Mouse (Mus musculus) CH12.LX (cell line): ENCODE data around the gene 2510002D24Rik. TPM values are rescaled to one million over a fixed set of nuclear protein-coding genes. Genes with fewer than 3 reads are reported as not detected.

Experiments
- DNase-seq: peaks from one replicate; pipeline ENCODE4 v3.0.0-alpha.2; 2013; ENCODE audit errors: extremely low read depth
- H3K27ac ChIP-seq: 2 replicates; pipeline ENCODE4 v1.5.1; 2012; ENCODE audit warnings: low read depth, mild to moderate bottlenecking, control low read depth, moderate library complexity; ENCODE audit not compliant: insufficient read depth
- H3K27me3 ChIP-seq: replicated peaks from 2 replicates; pipeline ENCODE3; 2012; ENCODE audit warnings: inconsistent platforms
- H3K36me3 ChIP-seq, 2 experiments: replicated peaks in 1 of 2; 2 replicates each; pipeline versions ENCODE3 to v1.6.1; 2012; ENCODE audit warnings: inconsistent platforms in 1 of 2, low read length in 1 of 2, mild to moderate bottlenecking in 1 of 2, mixed read lengths in 1 of 2, moderate library complexity in 1 of 2; ENCODE audit not compliant: control insufficient read depth in 1 of 2, insufficient read depth in 1 of 2
- H3K4me1 ChIP-seq, 2 experiments: 2 replicates each; pipeline ENCODE4 v1.6.1; 2012; ENCODE audit warnings: inconsistent platforms in 1 of 2, moderate library complexity in 1 of 2; ENCODE audit not compliant: insufficient read depth in 2 of 2, control insufficient read depth in 1 of 2
- H3K4me2 ChIP-seq: 2 replicates; pipeline ENCODE4 v1.6.1; 2012; ENCODE audit warnings: low read depth, mild to moderate bottlenecking, control low read depth; ENCODE audit not compliant: poor library complexity, insufficient read depth, severe bottlenecking
- H3K4me3 ChIP-seq, 3 experiments: fragments of 150-350 bp in 1 of 3; sonication (generic) in 1 of 3; replicated peaks in 1 of 3; 2 replicates each; pipeline versions ENCODE3 to v1.5.1; 2011 to 2012; ENCODE audit warnings: low read depth in 2 of 3, low read length in 2 of 3, mild to moderate bottlenecking in 2 of 3, moderate library complexity in 2 of 3, control low read depth in 1 of 3, improper control_type of control experiment in 1 of 3, inconsistent platforms in 1 of 3, mixed read lengths in 1 of 3; ENCODE audit not compliant: poor library complexity in 1 of 3
- H3K79me2 ChIP-seq: replicated peaks from 2 replicates; pipeline ENCODE4 v1.6.1; 2012; ENCODE audit warnings: mild to moderate bottlenecking, moderate library complexity; ENCODE audit not compliant: control insufficient read depth, poor library complexity, insufficient read depth, severe bottlenecking; ENCODE audit errors: extremely low read depth
- H3K9ac ChIP-seq: 2 replicates; pipeline ENCODE4 v1.6.1; 2012; ENCODE audit warnings: low read depth, mild to moderate bottlenecking, control low read depth, moderate library complexity; ENCODE audit not compliant: insufficient read depth
- H3K9me3 ChIP-seq: replicated peaks from 2 replicates; pipeline ENCODE3; 2012; ENCODE audit warnings: low read length, inconsistent platforms, mixed read lengths
- BHLHE40 ChIP-seq: IDR thresholded peaks from 2 replicates; pipeline ENCODE4 v1.6.1; 2011; ENCODE audit warnings: mild to moderate bottlenecking, low read depth, low read length, improper control_type of control experiment
- CHD1 ChIP-seq: IDR thresholded peaks from 2 replicates; pipeline ENCODE4 v1.6.1; 2012; ENCODE audit warnings: low read depth, low read length, improper control_type of control experiment, inconsistent platforms
- CHD2 ChIP-seq: IDR thresholded peaks from 2 replicates; pipeline ENCODE4 v1.6.1; 2011; ENCODE audit warnings: low read length, improper control_type of control experiment
- CTCF ChIP-seq, 2 experiments: IDR thresholded peaks in 1 of 2; conservative IDR thresholded peaks in 1 of 2; 2 replicates each; pipeline ENCODE4 v1.5.1; 2011 to 2012; ENCODE audit warnings: low read depth in 2 of 2, low read length in 2 of 2, improper control_type of control experiment in 1 of 2, inconsistent platforms in 1 of 2, mild to moderate bottlenecking in 1 of 2, moderate library complexity in 1 of 2
- E2F4 ChIP-seq: IDR thresholded peaks from 2 replicates; pipeline ENCODE4 v1.6.1; 2011; ENCODE audit warnings: low read depth, low read length, improper control_type of control experiment; ENCODE audit not compliant: insufficient replicate concordance
- ELF1 ChIP-seq: IDR thresholded peaks from 2 replicates; pipeline ENCODE4 v1.6.1; 2014; ENCODE audit warnings: low read depth, mild to moderate bottlenecking, inconsistent platforms, low read length, improper control_type of control experiment
- EP300 ChIP-seq: IDR thresholded peaks from 2 replicates; pipeline ENCODE4 v1.6.1; 2011; ENCODE audit warnings: low read length, improper control_type of control experiment
- ETS1 ChIP-seq: conservative IDR thresholded peaks from 2 replicates; pipeline ENCODE4 v1.6.1; 2012; ENCODE audit warnings: low read depth, mild to moderate bottlenecking, inconsistent platforms, low read length, improper control_type of control experiment, moderate library complexity
- GABPA ChIP-seq: IDR thresholded peaks from 2 replicates; pipeline ENCODE4 v1.6.1; 2012; ENCODE audit warnings: low read depth, low read length, improper control_type of control experiment, inconsistent platforms; ENCODE audit not compliant: insufficient replicate concordance
- HCFC1 ChIP-seq: IDR thresholded peaks from 2 replicates; pipeline ENCODE4 v1.6.1; 2012; ENCODE audit warnings: low read depth, mild to moderate bottlenecking, inconsistent platforms, low read length, improper control_type of control experiment
- IRF4 ChIP-seq: IDR thresholded peaks from 2 replicates; pipeline ENCODE4 v1.6.1; 2014; ENCODE audit warnings: low read depth, mild to moderate bottlenecking, inconsistent platforms, low read length, improper control_type of control experiment
- JUN ChIP-seq: IDR thresholded peaks from 2 replicates; pipeline ENCODE4 v1.6.1; 2011; ENCODE audit warnings: low read depth, mild to moderate bottlenecking, low read length, improper control_type of control experiment, moderate library complexity; ENCODE audit not compliant: insufficient read depth
- JUND ChIP-seq: conservative IDR thresholded peaks from 2 replicates; pipeline ENCODE4 v1.6.1; 2011; ENCODE audit warnings: low read depth, low read length, improper control_type of control experiment
- KAT2A ChIP-seq: IDR thresholded peaks from 2 replicates; pipeline ENCODE4 v1.6.1; 2012; ENCODE audit warnings: low read length, improper control_type of control experiment, inconsistent platforms; ENCODE audit not compliant: insufficient replicate concordance
- MAFK ChIP-seq: IDR thresholded peaks from 2 replicates; pipeline ENCODE4 v1.6.1; 2011; ENCODE audit warnings: low read length, improper control_type of control experiment; ENCODE audit not compliant: insufficient replicate concordance
- MAX ChIP-seq: IDR thresholded peaks from 2 replicates; pipeline ENCODE4 v1.6.1; 2011; ENCODE audit warnings: low read length, improper control_type of control experiment
- MAZ ChIP-seq: IDR thresholded peaks from 2 replicates; pipeline ENCODE4 v1.6.1; 2012; ENCODE audit warnings: low read depth, mild to moderate bottlenecking, inconsistent platforms, low read length, improper control_type of control experiment, moderate library complexity
- MEF2A ChIP-seq: IDR thresholded peaks from 2 replicates; pipeline ENCODE4 v1.6.1; 2014; ENCODE audit warnings: low read depth, mild to moderate bottlenecking, inconsistent platforms, low read length, improper control_type of control experiment, borderline replicate concordance
- MXI1 ChIP-seq: IDR thresholded peaks from 2 replicates; pipeline ENCODE4 v1.6.1; 2011; ENCODE audit warnings: mild to moderate bottlenecking, low read depth, low read length, improper control_type of control experiment
- MYC ChIP-seq: IDR thresholded peaks from 2 replicates; pipeline ENCODE4 v1.6.1; 2011; ENCODE audit warnings: low read depth, mild to moderate bottlenecking, improper control_type of control experiment, low read length
- NELFE ChIP-seq: IDR thresholded peaks from 2 replicates; pipeline ENCODE4 v1.6.1; 2011; ENCODE audit warnings: low read depth, low read length, improper control_type of control experiment
- NRF1 ChIP-seq: IDR thresholded peaks from 2 replicates; pipeline ENCODE4 v1.6.1; 2014; ENCODE audit warnings: low read depth, mild to moderate bottlenecking, inconsistent platforms, low read length, improper control_type of control experiment, moderate library complexity
- PAX5 ChIP-seq: IDR thresholded peaks from 2 replicates; pipeline ENCODE4 v1.6.1; 2012; ENCODE audit warnings: low read length, inconsistent platforms, mixed read lengths
- POLR2A ChIP-seq: IDR thresholded peaks from 2 replicates; pipeline ENCODE4 v1.6.1; 2011; ENCODE audit warnings: low read depth, mild to moderate bottlenecking, improper control_type of control experiment, low read length
- POLR2AphosphoS2 ChIP-seq: IDR thresholded peaks from 2 replicates; pipeline ENCODE4 v1.6.1; 2011; ENCODE audit warnings: low read depth, low read length, improper control_type of control experiment
- RAD21 ChIP-seq: IDR thresholded peaks from 2 replicates; pipeline ENCODE4 v1.6.1; 2011; ENCODE audit warnings: low read depth, mild to moderate bottlenecking, low read length, improper control_type of control experiment, moderate library complexity
- RCOR1 ChIP-seq: conservative IDR thresholded peaks from 2 replicates; pipeline ENCODE4 v1.6.1; 2012; ENCODE audit warnings: low read depth, mild to moderate bottlenecking, inconsistent platforms, low read length, improper control_type of control experiment
- SIN3A ChIP-seq: IDR thresholded peaks from 2 replicates; pipeline ENCODE4 v1.6.1; 2012; ENCODE audit warnings: low read length, improper control_type of control experiment, inconsistent platforms
- SMC3 ChIP-seq: IDR thresholded peaks from 2 replicates; pipeline ENCODE4 v1.6.1; 2011; ENCODE audit warnings: low read depth, low read length, improper control_type of control experiment
- TBP ChIP-seq: conservative IDR thresholded peaks from 2 replicates; pipeline ENCODE4 v1.6.1; 2011; ENCODE audit warnings: low read depth, low read length, improper control_type of control experiment
- TCF12 ChIP-seq: IDR thresholded peaks from 2 replicates; pipeline ENCODE4 v1.6.1; 2014; ENCODE audit warnings: low read depth, mild to moderate bottlenecking, inconsistent platforms, low read length, improper control_type of control experiment
- UBTF ChIP-seq: IDR thresholded peaks from 2 replicates; pipeline ENCODE4 v1.6.1; 2012; ENCODE audit warnings: low read depth, mild to moderate bottlenecking, inconsistent platforms, low read length, improper control_type of control experiment, moderate library complexity
- USF1 ChIP-seq: IDR thresholded peaks from 2 replicates; pipeline ENCODE4 v1.6.1; 2014; ENCODE audit warnings: low read depth, mild to moderate bottlenecking, inconsistent platforms, low read length, improper control_type of control experiment
- USF2 ChIP-seq: conservative IDR thresholded peaks from 2 replicates; pipeline ENCODE4 v1.6.1; 2011; ENCODE audit warnings: low read depth, low read length, improper control_type of control experiment
- ZC3H11A ChIP-seq: IDR thresholded peaks from 2 replicates; pipeline ENCODE4 v1.6.1; 2012; ENCODE audit warnings: low read depth, mild to moderate bottlenecking, inconsistent platforms, low read length, improper control_type of control experiment
- ZKSCAN1 ChIP-seq: IDR thresholded peaks from 2 replicates; pipeline ENCODE4 v1.6.1; 2012; ENCODE audit warnings: low read depth, inconsistent platforms, low read length, improper control_type of control experiment, borderline replicate concordance
- ZMIZ1 ChIP-seq: IDR thresholded peaks from 2 replicates; pipeline ENCODE4 v1.6.1; 2012; ENCODE audit warnings: low read depth, mild to moderate bottlenecking, inconsistent platforms, low read length, improper control_type of control experiment
- ZNF384 ChIP-seq: IDR thresholded peaks from 2 replicates; pipeline ENCODE4 v1.6.1; 2012; ENCODE audit warnings: low read depth, low read length, improper control_type of control experiment, inconsistent platforms
- dilution Hi-C: fragments of 300-500 bp; cut with MboI; formaldehyde crosslinking; loops from 2 replicates; pipeline ENCODE4 v1.14.3; 2020; ENCODE audit warnings: low sequenced_read_pairs; ENCODE audit not compliant: extremely low pct_unique_long_range_greater_than_20kb, extremely low pct_ligation_motif_present
- in situ Hi-C: fragments of 300-500 bp; cut with MboI; formaldehyde crosslinking; loops from 3 replicates; pipeline ENCODE4 v1.14.3; 2019; ENCODE audit warnings: low sequenced_read_pairs, low pct_ligation_motif_present, low pct_unique_long_range_greater_than_20kb, mixed read lengths
- polyA plus RNA-seq: library from polyadenylated mRNA; unstranded; fragments of >175 nt; gene quantifications from 2 replicates; pipeline ENCODE4 v1.2.1, GENCODE M21; 2012; ENCODE audit warnings: low read depth; ENCODE audit not compliant: insufficient read length
- total RNA-seq, 2 experiments: library from RNA; depleted of rRNA; stranded (reverse); fragments of 300-350 nt in 1 of 2; fragments of >200 nt in 1 of 2; gene quantifications; 2 replicates each; pipeline ENCODE4 v1.2.3; 2012 to 2014

The 2510002D24Rik gene
- total and polyA plus RNA-seq, 3 experiments = 66.2 to 84.9 (median 78.0) TPM

DNA sequence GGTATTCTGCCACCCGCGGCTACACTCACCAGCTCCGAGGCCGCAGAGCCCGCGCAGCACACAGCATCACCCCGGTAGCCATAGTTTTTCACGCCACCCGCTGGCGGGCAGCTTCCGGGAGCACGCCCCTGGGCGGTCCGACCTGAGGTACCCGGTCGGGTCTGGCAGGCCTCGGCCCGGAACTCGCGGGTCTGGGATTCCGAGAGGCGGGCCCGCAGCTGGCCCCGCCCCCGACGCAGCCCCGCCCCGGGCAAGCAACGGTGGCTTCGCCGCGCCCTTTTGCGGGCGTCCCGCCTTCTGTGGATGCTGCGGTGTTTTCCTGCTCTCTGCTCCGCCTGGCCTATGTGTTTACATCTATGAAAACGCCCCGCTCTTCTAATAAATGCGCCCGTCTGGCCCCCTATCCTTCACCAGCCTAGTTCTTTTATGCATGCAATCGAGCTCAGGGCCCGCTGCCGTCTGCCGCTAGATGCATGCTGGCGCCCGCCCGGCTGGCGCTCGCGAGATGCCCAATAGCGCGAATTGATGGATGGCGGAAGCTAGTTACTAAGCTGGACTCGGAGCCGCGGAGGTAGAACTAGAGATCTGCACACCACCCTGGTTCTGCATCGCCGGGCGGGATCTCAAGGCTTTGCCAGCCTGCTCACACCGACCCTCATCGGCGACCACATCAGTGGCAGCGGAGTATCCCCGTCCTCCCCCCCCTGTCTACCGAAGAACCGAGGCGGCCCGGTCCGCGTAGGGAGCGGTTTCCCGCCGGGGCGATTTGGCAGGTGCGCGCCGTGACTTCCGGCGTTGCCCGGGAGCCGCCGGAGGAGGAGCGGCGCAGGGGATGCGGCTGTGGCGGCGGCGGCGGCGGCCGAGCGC is 40.3 kb downstream of the 2510002D24Rik start, which contains the start of the genes Mrpl40 and Hira:
Mrpl40 (minus strand) TSS at position 421 of the 867 bp plus-strand sequence.
Hira (plus strand) TSS at position 596 of the 867 bp plus-strand sequence.
- H3K79me2 ChIP-seq = peaks cover 58% of the 10 kb centered on the region
- H3K27me3 ChIP-seq = no peaks in the 10 kb centered on the region
- dilution Hi-C loops (no loop called here), in situ Hi-C loops (loop anchor here (10.0 kb wide), 1 partner anchor 208 kb away; no protein-coding TSS in a partner anchor)
- H3K4me1 ChIP-seq = peaks cover 2 to 48% of the 10 kb centered on the region in 2 experiments; a peak in 3 of 4 replicates
- peak within 1 kb of the TSS; percentile 84 for H3K27ac ChIP-seq
- H3K9me3 ChIP-seq = no peaks in the 10 kb centered on the region
- peak within 1 kb of the TSS; percentile 91 for H3K4me2 ChIP-seq
- TF ChIP-seq E2F4 = peak; percentile 64; the same call in 1 of the 2 replicates
- TF ChIP-seq TCF12 = peak; percentile 90
- TF ChIP-seq SMC3 = no peak
- TF ChIP-seq JUN = no peak
- TF ChIP-seq USF1 = no peak
- TF ChIP-seq RAD21 = no peak
- TF ChIP-seq CHD1 = no peak; the same call in 1 of the 2 replicates
- no peak for TF ChIP-seq ZNF384
- no peak for TF ChIP-seq ETS1
- peak; percentile 87; the same call in 1 of the 2 replicates for TF ChIP-seq POLR2AphosphoS2
- TF ChIP-seq MAZ = no peak; the same call in 1 of the 2 replicates
- no peak for TF ChIP-seq CTCF (conservative IDR thresholded peaks at IDR 0.05 in 1 of 2, IDR thresholded peaks at IDR 0.05 in 1 of 2; ENCODE audit: low read depth in 2 of 2, low read length in 2 of 2)
- TF ChIP-seq BHLHE40 = peak; percentile 43; the same call in 1 of the 2 replicates
- peak; percentile 88 for TF ChIP-seq MXI1
- peak; percentile 20; the same call in 1 of the 2 replicates for TF ChIP-seq GABPA
- TF ChIP-seq KAT2A = peak; percentile 90; the same call in 1 of the 2 replicates
- TF ChIP-seq PAX5 = no peak
- TF ChIP-seq MEF2A = peak; percentile 39; the same call in 1 of the 2 replicates
- TF ChIP-seq TBP = peak; percentile 76; the same call in 1 of the 2 replicates
- TF ChIP-seq MAX = peak; percentile 46
- TF ChIP-seq POLR2A = peak; percentile 90
- peak; percentile 99 for TF ChIP-seq CHD2
- no peak for TF ChIP-seq JUND
- TF ChIP-seq IRF4 = peak; percentile 75
- no peak for TF ChIP-seq ZC3H11A
- peak; percentile 95 for TF ChIP-seq ELF1
- TF ChIP-seq HCFC1 = peak; percentile 89
- TF ChIP-seq SIN3A = peak; percentile 77
- peak; percentile 85 for TF ChIP-seq NRF1
- no peak for TF ChIP-seq EP300
- no peak for TF ChIP-seq MYC
- no peak for TF ChIP-seq ZKSCAN1
- TF ChIP-seq NELFE = peak; percentile 90
- no peak for TF ChIP-seq USF2
- no peak for TF ChIP-seq RCOR1
- no peak; the same call in 1 of the 2 replicates for TF ChIP-seq UBTF
- TF ChIP-seq ZMIZ1 = 0 out of 2 replicates have a peak, but pooled peaks have one; percentile 11
- no peak for TF ChIP-seq MAFK
- peak within 1 kb of the TSS; percentile 91 to 95 (median 93) for H3K4me3 ChIP-seq
- H3K9ac ChIP-seq = peak within 1 kb of the TSS; percentile 78
- DNase-seq = peak; percentile 96
- H3K36me3 ChIP-seq = peaks cover 28 to 62% of the 10 kb centered on the region in 2 experiments
